Mouse (Mus musculus) ES-E14 (cell line): ENCODE measurements around the gene Hoxa3.

Experiments
- CHD2 ChIP-seq: IDR thresholded peaks from 2 replicates; pipeline ENCODE4 v1.6.1; 2014; ENCODE audit warnings: mild to moderate bottlenecking, low read depth, low read length, inconsistent platforms
- HCFC1 ChIP-seq: IDR thresholded peaks from 2 replicates; pipeline ENCODE4 v1.6.1; 2012; ENCODE audit warnings: low read length, inconsistent platforms, borderline replicate concordance; ENCODE audit not compliant: insufficient read depth
- MAFK ChIP-seq: IDR thresholded peaks from 2 replicates; pipeline ENCODE4 v1.6.1; 2014; ENCODE audit warnings: mild to moderate bottlenecking, low read depth, low read length, inconsistent platforms; ENCODE audit not compliant: insufficient read depth
- ZC3H11A ChIP-seq: IDR thresholded peaks from 2 replicates; pipeline ENCODE4 v1.6.1; 2012; ENCODE audit warnings: low read depth, mild to moderate bottlenecking, inconsistent platforms, low read length, borderline replicate concordance
- ZNF384 ChIP-seq: IDR thresholded peaks from 2 replicates; pipeline ENCODE4 v1.6.1; 2012; ENCODE audit warnings: low read depth, low read length, inconsistent platforms

DNA sequence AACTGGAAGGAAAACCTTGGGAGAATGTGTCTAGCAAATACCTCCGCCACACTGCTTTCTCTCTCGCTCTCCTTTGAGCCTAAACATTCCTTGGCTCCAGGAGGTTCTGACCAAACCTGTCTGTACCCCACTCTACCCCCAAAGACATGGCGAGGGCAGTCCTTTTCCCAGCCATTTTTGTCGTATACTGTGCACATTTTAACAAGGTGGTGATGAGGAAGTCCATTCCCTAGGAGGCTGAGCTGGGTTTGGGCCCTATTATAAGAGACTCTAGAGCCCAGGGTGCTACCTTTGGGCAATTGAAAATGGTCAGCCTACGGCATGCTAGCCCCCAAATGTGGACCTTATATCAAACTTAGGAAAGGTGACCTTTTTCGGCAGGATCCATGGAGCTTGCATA lies 22.7 kb upstream of the Hoxa3 start:
- TF ChIP-seq ZC3H11A (no peak), ZNF384 (no peak), CHD2 (no peak), HCFC1 (no peak), MAFK (no peak)
